Mouse (Mus musculus): ENCODE results near the gene Gdpd2. TPM values are rescaled to one million over a fixed set of nuclear protein-coding genes. Genes with fewer than 3 reads are reported as not detected.

Gdpd2 gene
- polyA plus RNA-seq, 1 experiment: not detected

DNA sequence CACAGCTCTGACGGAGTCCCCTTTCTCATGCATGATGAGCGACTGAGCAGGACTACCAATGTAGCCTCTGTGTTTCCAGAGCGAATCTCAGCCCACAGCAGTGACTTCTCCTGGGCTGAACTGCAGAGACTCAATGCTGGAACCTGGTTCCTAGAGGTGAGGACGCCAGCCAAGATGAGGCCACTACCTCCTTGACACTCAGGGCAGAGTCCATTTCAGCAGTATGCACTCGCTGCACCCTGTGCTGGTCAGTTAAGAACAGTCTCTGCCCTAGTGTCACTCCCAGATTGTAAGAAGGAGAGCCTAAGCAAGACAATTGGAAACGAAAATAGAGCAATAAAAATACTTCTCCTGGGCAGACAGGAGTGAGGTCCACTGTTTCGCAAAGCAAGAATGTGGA, 4.7 kb downstream of the Gdpd2 start:
- no peak overlapping the region for H3K27ac ChIP-seq (ENCODE audit: insufficient read depth, low read depth, low read length)
- TF ChIP-seq CTCF (IDR thresholded peaks at IDR 0.05; ENCODE audit: insufficient read depth, low read depth, low read length) (no peak), POLR2A (IDR thresholded peaks at IDR 0.05; ENCODE audit: insufficient read depth, low read depth, low read length) (no peak)
- peaks cover 11% of the 10 kb centered on the region for H3K4me1 ChIP-seq (ENCODE audit: control insufficient read depth, insufficient read depth, low read length)
- H3K4me3 ChIP-seq (ENCODE audit: insufficient read depth, low read depth, low read length): no peak overlapping the region
- WGBS: 87% methylated on average over 7 of the region's 7 CpGs

DNA sequence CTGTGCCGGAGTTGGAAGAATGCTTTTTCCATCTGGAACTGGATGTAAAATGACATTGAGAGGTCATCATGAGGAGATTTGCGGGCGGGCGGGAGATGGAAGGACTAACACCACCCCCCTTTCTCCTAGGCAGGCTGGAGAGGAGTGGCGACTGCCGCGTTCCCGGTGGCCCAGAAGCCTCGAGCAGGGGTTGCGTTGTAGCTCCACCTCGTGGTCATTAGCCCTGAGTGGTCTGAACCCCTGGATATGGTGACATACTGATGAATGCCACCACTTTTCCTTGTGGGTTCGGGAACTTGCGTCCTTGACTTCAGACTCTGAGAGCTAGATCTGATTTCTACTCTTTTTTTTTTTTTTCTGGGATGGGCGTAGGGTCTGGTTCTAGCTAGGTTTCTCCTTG, 9.2 kb downstream of the Gdpd2 start:
- Histone ChIP-seq H3K4me1 (ENCODE audit: control insufficient read depth, insufficient read depth, low read length) (peaks cover 10% of the 10 kb centered on the region), H3K4me3 (ENCODE audit: insufficient read depth, low read depth, low read length) (peak overlapping the region; percentile 58), H3K27ac (ENCODE audit: insufficient read depth, low read depth, low read length) (peak overlapping the region; percentile 89)
- no peak for TF ChIP-seq CTCF (IDR thresholded peaks at IDR 0.05; ENCODE audit: insufficient read depth, low read depth, low read length)
- TF ChIP-seq POLR2A (IDR thresholded peaks at IDR 0.05; ENCODE audit: insufficient read depth, low read depth, low read length): no peak
- WGBS: 20% methylated on average over 14 of the region's 14 CpGs

GRCm38 (mm10) chrX:100739443-100739842, 9.8 kb downstream of the Gdpd2 start:
- Histone ChIP-seq H3K4me3 (ENCODE audit: insufficient read depth, low read depth, low read length) (peak overlapping the region; percentile 58), H3K27ac (ENCODE audit: insufficient read depth, low read depth, low read length) (peak overlapping the region; percentile 89), H3K4me1 (ENCODE audit: control insufficient read depth, insufficient read depth, low read length) (peaks cover 10% of the 10 kb centered on the region)
- WGBS: 18% methylated on average over 10 of the region's 10 CpGs
- TF ChIP-seq POLR2A (IDR thresholded peaks at IDR 0.05; ENCODE audit: insufficient read depth, low read depth, low read length) (no peak), CTCF (IDR thresholded peaks at IDR 0.05; ENCODE audit: insufficient read depth, low read depth, low read length) (no peak)

GRCm38 (mm10) chrX:100740785-100741184, 11.1 kb downstream of the Gdpd2 start:
- WGBS: 26% methylated on average over 6 of the region's 6 CpGs
- H3K4me1 ChIP-seq (ENCODE audit: control insufficient read depth, insufficient read depth, low read length): peaks cover 10% of the 10 kb centered on the region
- 0 out of 2 replicates have a peak overlapping the region, but pooled peaks have one; percentile 2 for H3K4me3 ChIP-seq (ENCODE audit: insufficient read depth, low read depth, low read length)
- peak overlapping the region; percentile 92 for H3K27ac ChIP-seq (ENCODE audit: insufficient read depth, low read depth, low read length)
- no peak for TF ChIP-seq POLR2A (IDR thresholded peaks at IDR 0.05; ENCODE audit: insufficient read depth, low read depth, low read length)
- TF ChIP-seq CTCF (IDR thresholded peaks at IDR 0.05; ENCODE audit: insufficient read depth, low read depth, low read length): no peak

GRCm38 (mm10) chrX:100741940-100742339, 12.3 kb downstream of the Gdpd2 start:
- no peak overlapping the region for H3K4me3 ChIP-seq (ENCODE audit: insufficient read depth, low read depth, low read length)
- peak overlapping the region; percentile 92 for H3K27ac ChIP-seq (ENCODE audit: insufficient read depth, low read depth, low read length)
- WGBS: 9% methylated on average over 10 of the region's 10 CpGs
- H3K4me1 ChIP-seq (ENCODE audit: control insufficient read depth, insufficient read depth, low read length): peaks cover 10% of the 10 kb centered on the region
- TF ChIP-seq POLR2A (IDR thresholded peaks at IDR 0.05; ENCODE audit: insufficient read depth, low read depth, low read length) (no peak), CTCF (IDR thresholded peaks at IDR 0.05; ENCODE audit: insufficient read depth, low read depth, low read length) (peak; percentile 50; the same call in 1 of the 2 replicates)

GRCm38 (mm10) chrX:100765855-100766254, 36.2 kb downstream of the Gdpd2 start:
- no peak for TF ChIP-seq CTCF (IDR thresholded peaks at IDR 0.05; ENCODE audit: insufficient read depth, low read depth, low read length)
- TF ChIP-seq POLR2A (IDR thresholded peaks at IDR 0.05; ENCODE audit: insufficient read depth, low read depth, low read length): no peak
- Histone ChIP-seq H3K4me3 (ENCODE audit: insufficient read depth, low read depth, low read length) (no peak overlapping the region), H3K4me1 (ENCODE audit: control insufficient read depth, insufficient read depth, low read length) (no peaks in the 10 kb centered on the region), H3K27ac (ENCODE audit: insufficient read depth, low read depth, low read length) (no peak overlapping the region)
- 89% methylated on average over 6 of the region's 6 CpGs for WGBS

DNA sequence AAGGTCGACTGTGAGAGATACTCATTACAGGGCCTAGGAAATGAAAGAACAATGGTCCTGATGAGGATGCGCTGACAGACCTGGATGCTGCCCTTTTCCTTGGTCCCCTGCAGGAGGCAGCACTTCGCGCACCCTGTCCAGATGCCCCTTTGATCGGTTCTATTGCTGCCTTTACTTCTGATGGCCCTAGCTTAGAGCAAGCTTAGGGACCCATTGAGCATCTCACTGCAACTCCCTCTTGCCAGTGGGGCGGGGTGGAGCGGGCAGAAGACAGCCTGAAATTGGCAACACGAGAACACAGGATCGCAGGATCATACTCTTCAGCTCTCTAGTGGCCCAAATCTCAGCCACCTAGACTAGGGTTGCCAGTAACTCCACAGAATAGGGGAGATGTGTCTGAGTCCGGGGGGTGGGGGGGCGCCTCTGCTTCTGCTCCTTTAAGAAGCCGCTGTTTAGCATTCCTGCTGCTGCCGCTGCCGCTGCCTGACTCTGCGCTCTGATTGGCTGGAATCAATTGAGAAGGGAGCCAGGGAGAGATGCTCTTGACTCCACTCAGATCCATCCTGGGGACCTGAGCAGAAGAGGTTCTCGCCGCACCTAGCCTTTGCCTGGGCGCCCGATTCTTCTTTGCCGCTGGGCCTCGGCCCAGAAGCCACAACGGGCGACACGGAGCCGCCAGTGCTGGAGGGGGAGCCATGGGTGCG, 37.7 kb downstream of the Gdpd2 start, which contains the start of gene Dlg3:
Gene Dlg3 (plus strand): TSS at position 542 of the 704 bp plus-strand sequence.
- peak within 1 kb of the TSS; percentile 88 for H3K27ac ChIP-seq (ENCODE audit: insufficient read depth, low read depth, low read length)
- TF ChIP-seq CTCF (IDR thresholded peaks at IDR 0.05; ENCODE audit: insufficient read depth, low read depth, low read length): no peak
- TF ChIP-seq POLR2A (IDR thresholded peaks at IDR 0.05; ENCODE audit: insufficient read depth, low read depth, low read length): peak; percentile 42; the same call in 1 of the 2 replicates
- WGBS: 20% methylated on average over 24 of the region's 26 CpGs
- peak within 1 kb of the TSS; percentile 88 for H3K4me3 ChIP-seq (ENCODE audit: insufficient read depth, low read depth, low read length)
- H3K4me1 ChIP-seq (ENCODE audit: control insufficient read depth, insufficient read depth, low read length): peaks cover 9% of the 10 kb centered on the region; the same call in 1 of the 2 replicates

DNA sequence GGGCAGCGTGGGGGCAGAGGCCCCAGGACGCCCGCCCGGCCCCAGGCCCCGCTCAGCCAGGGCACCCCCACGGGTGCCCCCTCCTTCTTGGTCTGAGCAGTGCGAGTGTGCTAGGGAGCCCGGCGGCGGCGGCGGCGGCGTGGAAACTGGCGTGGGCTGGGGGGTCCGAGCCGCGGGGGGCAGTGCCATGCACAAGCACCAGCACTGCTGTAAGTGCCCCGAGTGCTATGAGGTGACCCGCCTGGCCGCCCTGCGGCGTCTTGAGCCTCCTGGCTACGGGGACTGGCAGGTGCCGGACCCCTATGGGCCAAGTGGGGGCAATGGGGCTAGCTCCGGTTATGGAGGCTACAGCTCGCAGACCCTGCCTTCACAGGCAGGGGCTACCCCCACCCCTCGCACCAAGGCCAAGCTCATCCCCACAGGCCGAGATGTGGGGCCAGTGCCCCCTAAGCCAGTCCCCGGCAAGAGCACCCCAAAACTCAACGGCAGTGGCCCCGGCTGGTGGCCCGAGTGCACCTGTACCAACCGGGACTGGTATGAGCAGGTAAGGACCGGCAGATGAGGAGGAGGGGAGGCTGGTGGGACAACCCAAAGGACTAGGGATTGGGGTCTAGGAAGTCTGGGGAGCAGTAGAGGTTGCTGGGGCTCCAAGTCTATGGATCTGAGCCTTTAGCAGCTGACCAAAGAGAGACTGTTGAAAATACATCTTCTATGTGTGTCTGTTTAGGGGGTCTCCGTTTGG, 38.4 kb downstream of the Gdpd2 start:
- TF ChIP-seq POLR2A (IDR thresholded peaks at IDR 0.05; ENCODE audit: insufficient read depth, low read depth, low read length) (no peak), CTCF (IDR thresholded peaks at IDR 0.05; ENCODE audit: insufficient read depth, low read depth, low read length) (no peak)
- Histone ChIP-seq H3K27ac (ENCODE audit: insufficient read depth, low read depth, low read length) (peak overlapping the region; percentile 35), H3K4me1 (ENCODE audit: control insufficient read depth, insufficient read depth, low read length) (peaks cover 10% of the 10 kb centered on the region; the same call in 1 of the 2 replicates), H3K4me3 (ENCODE audit: insufficient read depth, low read depth, low read length) (peak overlapping the region; percentile 88)
- 30% methylated on average over 24 of the region's 36 CpGs for WGBS

DNA sequence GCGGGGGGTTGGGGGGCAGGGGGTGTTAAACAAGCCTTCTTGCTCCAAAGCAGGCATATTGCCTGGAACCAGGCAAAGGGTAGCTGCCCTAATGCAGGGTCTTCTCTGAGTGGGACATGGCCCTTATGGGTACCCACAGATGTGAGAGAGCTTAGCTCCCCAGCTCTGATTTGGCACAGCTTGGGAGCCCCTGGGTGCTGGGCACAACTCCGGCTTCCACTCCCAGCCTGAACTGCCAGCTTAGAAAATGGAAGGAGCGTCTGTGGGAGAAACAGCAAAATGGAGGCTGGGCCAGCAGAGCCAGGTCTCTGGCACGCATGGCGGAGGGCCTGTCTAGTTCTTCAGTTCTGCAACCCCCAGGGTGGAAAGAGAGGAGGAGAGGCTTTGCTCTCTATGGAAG, 39.6 kb downstream of the Gdpd2 start:
- Histone ChIP-seq H3K4me1 (ENCODE audit: control insufficient read depth, insufficient read depth, low read length) (peaks cover 10% of the 10 kb centered on the region; the same call in 1 of the 2 replicates), H3K4me3 (ENCODE audit: insufficient read depth, low read depth, low read length) (peak overlapping the region; percentile 88), H3K27ac (ENCODE audit: insufficient read depth, low read depth, low read length) (peak overlapping the region; percentile 75; the same call in 1 of the 2 replicates)
- 44% methylated on average over 5 of the region's 5 CpGs for WGBS
- TF ChIP-seq CTCF (IDR thresholded peaks at IDR 0.05; ENCODE audit: insufficient read depth, low read depth, low read length): no peak
- no peak for TF ChIP-seq POLR2A (IDR thresholded peaks at IDR 0.05; ENCODE audit: insufficient read depth, low read depth, low read length)

All from olfactory bulb, adult 2 months (tissue).